Mouse (Mus musculus) T-cell, adult 2 months (primary cell): ENCODE measurements around the gene Ccdc57.
A peak's percentile ranks its signal among the peaks of the same experiment; 100 is the strongest.
"Not testable (repeated sequence)": the region's sequence is repeated elsewhere in the genome, so short reads cannot be mapped to it uniquely, and the experiment has no call there.

ENCODE experiments used
- DNase-seq: peaks from one replicate; pipeline ENCODE4 v3.0.0; 2022; ENCODE audit warnings: low spot score

The Ccdc57 gene

DNA sequence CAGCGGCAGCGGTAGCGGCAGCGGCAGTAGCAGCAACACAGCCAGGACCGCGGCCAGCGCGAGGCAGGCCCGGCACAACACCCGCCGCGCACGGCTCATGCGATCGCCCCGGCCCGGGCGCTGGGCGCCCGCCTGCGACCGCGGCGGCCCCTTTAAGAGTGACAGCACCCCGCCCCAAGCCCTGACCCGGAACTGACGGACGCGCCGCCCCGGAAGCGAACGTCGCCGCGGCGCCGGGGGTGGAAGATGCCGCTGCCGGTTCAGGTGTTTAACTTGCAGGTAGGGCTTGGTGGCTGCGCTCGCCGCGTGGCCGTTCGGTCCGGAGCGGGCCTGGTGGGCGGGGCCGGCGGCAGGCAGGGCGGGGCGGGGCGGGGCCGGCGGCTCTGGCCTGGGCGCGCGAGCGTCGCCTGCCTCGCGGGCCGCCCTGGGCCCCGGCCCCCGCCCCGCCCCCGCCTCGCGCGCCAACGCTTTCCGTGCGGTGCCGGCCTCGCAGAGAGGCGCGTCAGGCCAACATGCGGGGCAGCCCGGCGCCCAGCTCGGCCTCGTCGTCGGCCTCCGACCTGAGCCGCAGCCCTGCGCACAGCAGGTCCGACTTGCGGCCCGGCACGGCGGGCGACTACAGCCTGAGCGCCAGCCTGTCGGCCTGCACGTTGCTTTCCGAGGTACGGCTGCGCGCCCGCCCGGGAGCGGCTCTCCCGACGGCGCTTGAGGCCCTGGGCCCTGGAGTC, 148.4 kb downstream of the Ccdc57 start, which contains the start of the genes Rfng and Gps1:
Gene Rfng (minus strand): TSS at position 144 of the 728 bp plus-strand sequence.
Gene Gps1 (plus strand): TSS at position 209 of the 728 bp plus-strand sequence.
- DNase-seq, result peak; percentile 79

DNA sequence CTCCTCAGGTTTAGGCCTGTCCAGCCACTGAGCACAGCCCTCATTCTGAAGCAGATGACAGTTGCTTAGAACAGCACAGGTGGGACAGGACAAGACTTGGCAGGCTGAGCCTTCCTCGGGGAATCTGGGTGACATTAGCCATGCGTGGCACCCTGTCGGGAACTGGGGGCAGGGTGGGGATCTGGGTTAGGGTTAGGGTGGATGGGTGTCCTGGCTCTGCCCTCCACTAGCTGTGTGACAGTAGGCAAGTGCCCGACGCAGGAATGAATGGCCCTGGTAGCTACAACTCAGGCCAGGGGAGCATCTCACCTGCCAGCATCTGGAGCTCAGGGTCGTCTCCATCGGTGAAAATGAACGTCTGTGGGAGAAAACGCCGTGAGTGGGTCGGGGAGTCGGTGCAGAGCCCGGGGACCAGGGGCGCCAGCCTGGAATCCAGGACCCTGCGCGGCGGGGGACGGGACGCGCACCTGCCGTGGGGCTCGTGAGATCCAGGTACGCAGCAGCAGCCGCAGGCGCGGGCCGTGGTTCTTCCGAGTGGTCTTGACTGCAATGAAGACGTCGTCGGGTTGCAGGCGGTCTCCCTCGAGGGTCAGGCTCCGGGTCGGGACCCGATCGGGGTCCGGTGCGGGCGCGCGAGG, 149.1 kb downstream of the Ccdc57 start:
- DNase-seq, result no peak

DNA sequence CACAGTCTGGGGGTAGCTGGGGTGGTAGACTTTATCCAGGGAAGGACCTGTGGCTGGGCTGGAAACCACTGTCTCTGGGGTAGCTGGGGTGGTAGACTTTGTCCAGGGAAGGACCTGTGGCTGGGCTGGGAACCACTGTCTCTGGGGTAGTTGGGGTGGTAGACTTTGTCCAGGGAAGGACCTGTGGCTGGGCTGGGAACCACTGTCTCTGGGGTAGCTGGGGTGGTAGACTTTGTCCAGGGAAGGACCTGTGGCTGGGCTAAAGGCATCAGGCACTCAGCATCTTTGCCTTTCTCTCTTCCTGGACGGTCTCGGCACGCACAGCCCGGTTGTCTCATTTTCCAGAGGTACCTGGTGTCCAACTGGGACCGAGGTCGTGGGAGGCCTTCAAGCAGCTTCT, 151.3 kb downstream of the Ccdc57 start:
- not testable (repeated sequence) for DNase-seq

DNA sequence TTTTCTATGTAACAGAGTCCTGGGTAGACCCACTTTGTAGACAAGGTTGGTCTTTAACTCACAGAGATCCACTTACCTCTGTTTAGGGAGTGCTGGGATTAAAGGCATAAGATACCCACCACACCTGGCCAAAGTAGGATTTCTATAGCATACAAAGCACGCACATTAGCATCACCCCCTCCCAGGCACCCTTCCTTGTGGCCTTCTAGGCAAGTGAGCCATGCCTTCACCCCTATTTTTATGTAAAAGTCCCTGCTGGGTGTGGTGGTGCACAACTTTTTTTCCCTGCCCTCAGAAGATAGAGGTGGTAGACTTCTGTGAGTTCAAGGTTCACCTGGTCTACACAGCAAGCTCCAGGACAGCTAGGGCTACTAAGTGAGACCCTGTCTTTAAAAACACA, 152.8 kb downstream of the Ccdc57 start:
- no peak for DNase-seq

DNA sequence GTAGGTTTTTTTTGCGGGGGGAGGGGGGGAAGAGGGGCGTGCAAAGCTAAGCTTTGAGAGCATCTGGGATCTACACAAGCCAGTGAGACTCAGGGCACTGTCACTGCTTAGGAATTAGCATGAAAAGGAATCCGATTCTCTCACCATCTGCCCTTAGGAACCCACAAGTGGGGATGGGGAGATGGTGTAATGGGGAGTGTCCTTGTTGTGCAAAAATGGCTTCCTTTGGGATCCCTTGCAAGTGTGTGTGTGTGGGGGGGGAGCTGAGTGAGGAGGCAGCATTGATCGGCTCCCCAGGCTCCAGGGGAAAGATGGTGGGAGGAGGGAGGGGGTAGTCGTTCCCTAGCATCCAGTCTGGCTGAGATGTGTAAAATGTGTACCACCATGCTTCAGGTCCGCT, 155.5 kb downstream of the Ccdc57 start:
- DNase-seq, result no peak
